Mouse (Mus musculus) lung, embryonic 16.5 days (tissue): Measurements from ENCODE around the gene Gm15737. TPM values are rescaled to one million over a fixed set of nuclear protein-coding genes. Genes with fewer than 3 reads are reported as not detected.

Source experiments
- ATAC-seq: fragments of 200-750 bp; cut with Nextera tagmentation; 2 replicates; pipeline ENCODE4 v1.8.0; 2017; ENCODE audit warnings: low read depth, mild to moderate bottlenecking, moderate library complexity
- H3K27ac ChIP-seq: fragments of 300-500 bp; sonication (generic); 2 replicates; pipeline ENCODE4 v1.5.1; 2014; ENCODE audit warnings: mild to moderate bottlenecking, control low read depth, low read length
- H3K27me3 ChIP-seq: fragments of 300-500 bp; sonication (generic); 2 replicates; pipeline ENCODE4 v1.6.1; 2014; ENCODE audit warnings: low read depth, low read length, mixed read lengths; ENCODE audit not compliant: control insufficient read depth, insufficient read depth
- H3K36me3 ChIP-seq: fragments of 300-500 bp; sonication (generic); 2 replicates; pipeline ENCODE4 v1.6.1; 2014; ENCODE audit warnings: low read length; ENCODE audit not compliant: control insufficient read depth, insufficient read depth
- H3K4me1 ChIP-seq: fragments of 300-500 bp; sonication (generic); replicated peaks from 2 replicates; pipeline ENCODE4 v1.6.1; 2014; ENCODE audit warnings: low read length, mixed read lengths; ENCODE audit not compliant: control insufficient read depth, insufficient read depth
- H3K4me2 ChIP-seq: fragments of 300-500 bp; sonication (generic); 2 replicates; pipeline ENCODE4 v1.6.1; 2014; ENCODE audit warnings: low read depth, low read length, control low read depth
- H3K4me3 ChIP-seq: fragments of 300-500 bp; sonication (generic); 2 replicates; pipeline ENCODE4 v1.5.1; 2014; ENCODE audit warnings: mild to moderate bottlenecking, low read length, control low read depth
- H3K9ac ChIP-seq: fragments of 300-500 bp; sonication (generic); 2 replicates; pipeline ENCODE4 v1.6.1; 2014; ENCODE audit warnings: low read length, control low read depth
- H3K9me3 ChIP-seq: fragments of 300-500 bp; sonication (generic); 2 replicates; pipeline ENCODE4 v1.6.1; 2016; ENCODE audit warnings: low read length; ENCODE audit not compliant: control insufficient read depth
- WGBS: fragments of 180-500 bp; shearing (Covaris S2); extraction: QIAGEN DNeasy Blood & Tissue Kit; methylation state at CpG from one replicate; pipeline ENCODE4 v1.1.7; 2014; 5-methylcytosine and 5-hydroxymethylcytosine counted together
- polyA plus RNA-seq: library from polyadenylated mRNA; unstranded; fragments of >200 nt; fragmentation: Nextera tagmentation; extraction: Ambion mirVana; gene quantifications from 2 replicates; pipeline ENCODE4 v1.2.1, GENCODE M21; 2015

The Gm15737 gene
- polyA plus RNA-seq, 1 experiment from 2014 or later, result 0.19 TPM

DNA sequence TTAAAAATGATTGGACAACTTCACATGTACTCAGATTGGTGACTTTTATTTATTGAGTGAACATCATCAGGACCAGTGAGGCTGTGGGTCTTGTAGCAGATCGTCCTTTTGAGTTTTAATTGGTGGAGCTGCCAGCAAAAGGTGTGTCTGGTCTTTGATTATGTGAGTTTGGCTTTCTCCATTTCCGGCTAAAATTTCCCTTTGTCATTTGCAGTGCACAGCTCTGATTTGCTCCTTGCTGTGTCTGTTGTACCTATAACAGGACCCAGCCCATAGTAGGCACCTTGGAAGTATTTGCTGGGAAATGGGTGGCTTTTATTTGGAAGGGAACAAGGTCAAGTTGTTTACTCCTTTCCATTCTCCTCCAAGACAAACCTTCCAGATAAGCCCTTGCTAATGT lies 25.7 kb upstream of the Gm15737 start:
- H3K36me3 ChIP-seq, result peaks cover 3% of the 10 kb centered on the region; the same call in 1 of the 2 replicates
- no peak overlapping the region for H3K4me2 ChIP-seq
- no peaks in the 10 kb centered on the region for H3K27me3 ChIP-seq
- H3K4me1 ChIP-seq, result 0 out of 2 replicates have a peak, but pooled peaks cover 2% of the 10 kb centered on the region
- 76% methylated on average over 2 of the region's 2 CpGs for WGBS
- ATAC-seq, result no peak
- H3K4me3 ChIP-seq, result no peak overlapping the region
- no peaks in the 10 kb centered on the region for H3K9me3 ChIP-seq
- H3K27ac ChIP-seq, result no peak overlapping the region
- no peak overlapping the region for H3K9ac ChIP-seq

DNA sequence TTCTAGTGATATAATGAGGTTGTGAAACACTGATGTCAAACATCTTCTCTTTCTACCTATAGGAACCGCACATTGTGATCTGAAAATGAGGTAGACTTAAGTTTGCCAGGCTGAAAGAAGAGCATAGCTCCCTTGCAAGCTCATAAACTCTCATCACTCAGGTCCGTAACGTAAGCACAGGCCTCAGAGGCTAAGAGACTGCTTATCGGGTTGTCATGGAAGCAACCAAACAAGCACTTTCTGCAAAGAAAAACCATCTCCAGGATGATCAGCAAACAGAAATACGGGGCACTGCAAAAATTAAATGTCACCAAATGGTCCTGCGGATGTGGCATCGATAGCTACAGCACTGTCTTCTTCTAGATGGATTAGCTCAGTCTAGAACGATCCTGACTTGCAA lies 23.3 kb upstream of the Gm15737 start:
- Histone ChIP-seq H3K9me3 (no peaks in the 10 kb centered on the region), H3K27ac (no peak overlapping the region), H3K4me3 (no peak overlapping the region), H3K4me2 (no peak overlapping the region), H3K9ac (no peak overlapping the region), H3K4me1 (peaks cover 5% of the 10 kb centered on the region; the same call in 1 of the 2 replicates), H3K36me3 (peaks cover 10% of the 10 kb centered on the region), H3K27me3 (no peaks in the 10 kb centered on the region)
- WGBS, result 65% methylated on average over 8 of the region's 8 CpGs
- ATAC-seq, result no peak

DNA sequence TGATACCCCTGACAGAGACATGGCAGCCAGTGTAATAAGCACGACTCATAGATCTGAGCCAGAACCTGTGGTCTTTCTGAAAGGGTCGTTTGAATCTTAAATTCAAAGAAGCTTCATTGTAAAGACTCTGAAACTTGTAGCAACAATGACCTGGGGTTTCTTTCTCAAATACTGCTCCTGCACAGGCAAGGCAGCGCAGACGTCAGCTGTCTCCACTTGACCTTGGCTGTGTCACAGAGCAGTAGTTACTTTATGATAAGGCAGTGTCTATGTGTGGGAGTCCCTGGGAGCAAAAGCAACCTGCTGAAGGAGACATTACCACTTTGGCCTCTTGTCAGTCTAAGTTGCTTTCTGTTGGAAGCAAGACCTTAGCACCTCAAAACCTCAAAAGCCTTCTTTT lies 22.5 kb upstream of the Gm15737 start:
- no peaks in the 10 kb centered on the region for H3K9me3 ChIP-seq
- 51% methylated on average over 4 of the region's 4 CpGs for WGBS
- no peak overlapping the region for H3K27ac ChIP-seq

DNA sequence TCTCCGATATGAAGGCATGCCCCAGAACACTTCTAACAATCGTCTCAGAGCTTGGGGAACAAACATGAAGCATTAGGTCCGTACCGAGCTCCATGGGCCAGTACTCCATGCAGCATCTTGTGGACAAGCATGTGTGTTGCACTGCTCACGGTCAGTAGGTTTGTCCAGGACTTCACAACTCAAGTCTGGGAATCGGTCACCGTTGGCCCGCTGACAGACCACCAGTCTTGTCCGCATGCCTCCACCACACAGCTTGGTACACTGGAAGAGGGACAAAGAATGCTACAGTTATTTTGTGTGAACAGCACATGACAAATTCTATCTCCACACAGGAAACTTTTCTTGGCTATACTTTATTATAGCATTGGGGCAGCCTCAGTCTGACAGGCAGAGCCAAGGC lies 19.9 kb upstream of the Gm15737 start:
- 87% methylated on average over 9 of the region's 9 CpGs for WGBS
- Histone ChIP-seq H3K4me3 (no peak overlapping the region), H3K4me2 (no peak overlapping the region), H3K4me1 (peaks cover 5% of the 10 kb centered on the region), H3K27ac (no peak overlapping the region), H3K27me3 (no peaks in the 10 kb centered on the region), H3K9ac (no peak overlapping the region), H3K9me3 (no peaks in the 10 kb centered on the region), H3K36me3 (peaks cover 10% of the 10 kb centered on the region)
- no peak for ATAC-seq

More for the DNA sequence above, 22.5 kb upstream of the Gm15737 start:
- peaks cover 10% of the 10 kb centered on the region for H3K36me3 ChIP-seq
- no peak overlapping the region for H3K9ac ChIP-seq
- H3K4me3 ChIP-seq, result no peak overlapping the region
- peaks cover 7% of the 10 kb centered on the region for H3K4me1 ChIP-seq
- no peaks in the 10 kb centered on the region for H3K27me3 ChIP-seq
- no peak for ATAC-seq
- H3K4me2 ChIP-seq, result no peak overlapping the region

DNA sequence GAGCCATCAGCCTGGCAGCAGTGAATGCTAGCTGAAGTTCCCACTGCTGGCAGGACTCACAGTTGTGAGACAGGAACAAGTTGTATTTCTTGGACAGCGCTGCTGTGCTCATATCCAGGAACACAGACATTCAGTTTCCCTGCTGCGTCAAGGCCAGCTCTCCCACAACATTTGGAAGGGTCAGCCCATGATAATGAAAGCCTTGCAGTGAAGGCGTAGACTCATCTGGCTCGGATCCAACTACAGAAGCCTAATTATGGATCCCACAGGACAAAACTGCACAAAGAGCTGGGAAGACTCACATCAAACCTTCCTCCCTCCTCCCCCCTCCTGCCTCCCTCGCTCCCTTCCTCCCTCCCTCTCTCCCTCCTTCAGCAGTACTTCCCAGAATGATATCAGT lies 18.9 kb upstream of the Gm15737 start:
- peak overlapping the region; percentile 51 for H3K27ac ChIP-seq
- peaks cover 10% of the 10 kb centered on the region for H3K36me3 ChIP-seq
- H3K9me3 ChIP-seq, result no peaks in the 10 kb centered on the region
- no peak overlapping the region for H3K4me3 ChIP-seq
- ATAC-seq, result peak; percentile 78
- no peak overlapping the region for H3K9ac ChIP-seq
- 37% methylated on average over 5 of the region's 5 CpGs for WGBS
- no peak overlapping the region for H3K4me2 ChIP-seq
- peaks cover 10% of the 10 kb centered on the region for H3K4me1 ChIP-seq
- H3K27me3 ChIP-seq, result no peaks in the 10 kb centered on the region

DNA sequence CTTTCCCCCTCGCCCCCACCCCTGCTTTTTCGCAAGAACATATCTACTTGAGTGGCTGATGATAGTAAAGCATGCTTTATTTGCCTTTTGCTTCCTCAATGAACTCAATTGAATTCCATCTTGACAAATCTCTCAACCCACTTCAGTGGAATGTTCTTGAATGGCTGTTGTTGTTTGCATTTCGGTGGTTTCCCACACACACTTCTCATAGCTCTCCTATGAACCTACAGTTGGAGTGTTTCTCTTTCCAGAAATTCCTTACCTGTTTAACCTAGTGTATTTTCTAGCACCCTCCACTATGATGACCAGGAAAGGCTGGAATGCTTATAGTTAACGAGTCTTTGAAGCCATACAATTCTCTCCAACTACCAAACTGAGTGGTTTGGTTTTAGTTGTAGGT lies 14.3 kb upstream of the Gm15737 start:
- 52% methylated on average over 4 of the region's 4 CpGs for WGBS
- Histone ChIP-seq H3K9me3 (no peaks in the 10 kb centered on the region), H3K4me2 (no peak overlapping the region), H3K27ac (peak overlapping the region; percentile 68), H3K27me3 (no peaks in the 10 kb centered on the region), H3K9ac (no peak overlapping the region), H3K4me1 (peaks cover 15% of the 10 kb centered on the region), H3K36me3 (peaks cover 23% of the 10 kb centered on the region), H3K4me3 (no peak overlapping the region)
- peak; percentile 80 for ATAC-seq

DNA sequence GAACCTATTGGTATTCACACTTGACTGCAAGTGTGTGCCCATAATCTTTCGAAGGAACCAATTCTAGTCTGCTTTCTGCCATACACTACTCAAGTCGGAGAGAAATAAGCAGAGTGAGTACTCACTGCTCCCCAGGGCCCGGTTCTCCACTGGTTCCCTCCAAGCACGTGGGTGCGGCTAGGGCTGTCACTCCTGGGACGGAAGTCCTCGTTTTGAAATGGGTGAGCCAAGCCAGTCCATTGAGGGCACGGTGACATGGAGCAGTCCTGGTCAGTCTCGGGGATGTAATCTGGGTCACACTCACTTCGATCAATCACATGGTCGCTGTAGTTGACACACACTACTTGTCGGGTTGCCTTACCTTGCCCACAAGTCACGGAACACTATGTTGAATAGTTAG lies 11.4 kb upstream of the Gm15737 start:
- WGBS, result 88% methylated on average over 13 of the region's 13 CpGs
- Histone ChIP-seq H3K27me3 (no peaks in the 10 kb centered on the region), H3K4me3 (no peak overlapping the region), H3K9ac (no peak overlapping the region), H3K4me2 (no peak overlapping the region), H3K27ac (no peak overlapping the region), H3K9me3 (no peaks in the 10 kb centered on the region), H3K4me1 (peaks cover 10% of the 10 kb centered on the region; the same call in 1 of the 2 replicates), H3K36me3 (peaks cover 33% of the 10 kb centered on the region)
- no peak for ATAC-seq

DNA sequence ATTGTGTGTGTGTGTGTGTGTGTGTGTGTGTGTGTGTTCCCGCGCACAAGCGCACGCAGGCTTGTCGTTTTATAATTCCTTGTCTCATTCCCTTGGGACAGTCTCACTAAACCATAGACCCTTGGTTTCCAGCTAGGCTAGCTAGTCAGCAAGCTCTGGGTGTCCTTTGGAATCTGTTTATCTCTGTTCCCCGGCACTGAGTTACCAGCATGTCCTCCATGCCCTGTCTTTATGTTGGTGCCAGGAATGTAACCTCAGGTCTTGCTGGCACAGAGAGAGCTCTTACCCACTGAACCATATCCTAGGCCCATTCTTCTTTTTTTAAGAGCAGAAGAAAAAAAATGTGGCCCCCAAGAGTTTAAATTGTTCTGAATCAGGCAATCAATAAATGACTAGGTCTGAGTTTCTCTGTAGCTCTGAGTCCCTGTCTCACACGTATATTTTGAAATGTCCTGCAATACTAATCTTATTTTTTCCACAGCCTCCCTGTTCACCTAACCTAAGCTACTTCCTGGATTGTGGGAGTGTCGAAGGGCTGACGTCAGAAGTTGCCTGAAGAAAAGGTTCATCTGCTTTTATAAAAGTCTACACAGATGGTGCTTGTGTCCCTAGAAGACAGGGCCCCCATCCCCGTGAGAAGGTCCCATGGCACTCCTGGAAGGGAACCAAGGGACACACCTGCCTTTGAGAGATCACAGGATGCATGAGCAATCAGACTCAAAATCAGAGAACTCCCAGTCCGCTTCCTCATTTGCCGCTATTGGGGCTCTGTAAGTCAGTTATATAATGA lies 10.2 kb upstream of the Gm15737 start:
- H3K4me1 ChIP-seq, result peaks cover 10% of the 10 kb centered on the region; the same call in 1 of the 2 replicates
- no peaks in the 10 kb centered on the region for H3K9me3 ChIP-seq
- no peak overlapping the region for H3K4me3 ChIP-seq
- ATAC-seq, result no peak
- H3K27ac ChIP-seq, result no peak overlapping the region
- no peak overlapping the region for H3K4me2 ChIP-seq
- 84% methylated on average over 12 of the region's 12 CpGs for WGBS
- no peaks in the 10 kb centered on the region for H3K27me3 ChIP-seq
- H3K9ac ChIP-seq, result no peak overlapping the region
- H3K36me3 ChIP-seq, result peaks cover 38% of the 10 kb centered on the region

DNA sequence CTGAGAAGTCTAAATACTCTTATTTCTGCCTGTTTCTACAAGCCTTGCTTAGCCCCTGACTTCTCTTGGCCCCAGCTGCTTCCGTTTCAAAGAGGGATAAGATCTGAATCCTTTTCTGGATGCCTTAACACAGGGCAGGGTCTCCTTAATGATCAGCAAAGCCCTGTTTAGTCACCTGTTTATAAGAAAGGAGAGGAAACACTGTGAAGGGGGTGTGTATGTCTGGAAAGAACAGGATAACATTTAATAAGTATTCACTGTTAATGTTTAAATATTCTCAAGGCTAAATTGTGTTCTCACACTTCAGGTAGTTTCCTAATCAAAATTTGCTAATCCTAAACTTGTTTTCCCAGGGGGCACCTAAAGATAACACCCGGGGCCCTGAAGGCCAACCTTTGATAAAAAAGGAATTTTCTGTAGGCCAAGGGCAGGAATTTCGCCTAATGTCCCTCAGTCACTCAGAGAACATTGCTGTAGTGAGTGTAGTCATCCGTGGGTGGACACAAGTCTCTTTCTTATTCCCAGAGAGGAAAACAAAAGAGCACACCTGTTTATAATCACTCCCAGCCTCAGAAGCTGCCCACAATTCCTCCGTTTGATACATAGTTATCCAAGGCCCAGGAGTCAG lies 8.8 kb upstream of the Gm15737 start:
- Histone ChIP-seq H3K4me2 (no peak overlapping the region), H3K9me3 (no peaks in the 10 kb centered on the region), H3K36me3 (peaks cover 46% of the 10 kb centered on the region), H3K27ac (no peak overlapping the region), H3K9ac (no peak overlapping the region), H3K4me3 (no peak overlapping the region), H3K4me1 (peaks cover 3% of the 10 kb centered on the region; the same call in 1 of the 2 replicates), H3K27me3 (no peaks in the 10 kb centered on the region)
- WGBS, result 61% methylated on average over 5 of the region's 5 CpGs
- ATAC-seq, result no peak
